Mouse (Mus musculus): ENCODE measurements around the gene Serpini1. TPM values are rescaled to one million over a fixed set of nuclear protein-coding genes. Genes with fewer than 3 reads are reported as not detected.

Serpini1 gene
- polyA plus RNA-seq, 1 experiment from 2014 or later: 41.6 TPM

- 94% methylated on average over 1 of the region's 1 CpGs for WGBS
- no peak overlapping the region for H3K4me3 ChIP-seq (ENCODE audit: low read depth, low read length)
- no peaks in the 10 kb centered on the region for H3K4me1 ChIP-seq (replicated peaks; ENCODE audit: control insufficient read depth, insufficient read depth, low read length)
- no peaks in the 10 kb centered on the region for H3K27me3 ChIP-seq (ENCODE audit: control insufficient read depth, insufficient read depth, low read length)
- H3K4me2 ChIP-seq (replicated peaks; ENCODE audit: low read depth, low read length): no peak overlapping the region
- no peaks in the 10 kb centered on the region for H3K9me3 ChIP-seq (ENCODE audit: control insufficient read depth, low read length)
- H3K27ac ChIP-seq (ENCODE audit: low read depth, low read length): no peak overlapping the region
- DNase-seq (ENCODE audit: low spot score) (no peak), ATAC-seq (ENCODE audit: low FRiP score) (no peak)
- no peak overlapping the region for H3K9ac ChIP-seq (ENCODE audit: low read depth, low read length)
- H3K36me3 ChIP-seq (ENCODE audit: control insufficient read depth, insufficient read depth, low read length): no peaks in the 10 kb centered on the region
These were observed 134.7 kb downstream of the Serpini1 start for GRCm38 (mm10) chr3:75692088-75692487.

Other genes starting within 250 kb of the Serpini1 start
- 0.14 and 0.17 TPM in 2 replicates for gene Wdr49, start 75.4 kb upstream of the Serpini1 start, polyA plus RNA-seq (2014; fragmentation: Nextera tagmentation; extraction: Ambion mirVana)
- gene Pdcd10, start 691 bp upstream of the Serpini1 start, polyA plus RNA-seq (2014; fragmentation: Nextera tagmentation; extraction: Ambion mirVana): 93.7 and 103 TPM in 2 replicates
- not detected in 2 replicates for gene Gm29133, start 190.7 kb downstream of the Serpini1 start, polyA plus RNA-seq (2014; fragmentation: Nextera tagmentation; extraction: Ambion mirVana)